In the genomic region with DNA sequence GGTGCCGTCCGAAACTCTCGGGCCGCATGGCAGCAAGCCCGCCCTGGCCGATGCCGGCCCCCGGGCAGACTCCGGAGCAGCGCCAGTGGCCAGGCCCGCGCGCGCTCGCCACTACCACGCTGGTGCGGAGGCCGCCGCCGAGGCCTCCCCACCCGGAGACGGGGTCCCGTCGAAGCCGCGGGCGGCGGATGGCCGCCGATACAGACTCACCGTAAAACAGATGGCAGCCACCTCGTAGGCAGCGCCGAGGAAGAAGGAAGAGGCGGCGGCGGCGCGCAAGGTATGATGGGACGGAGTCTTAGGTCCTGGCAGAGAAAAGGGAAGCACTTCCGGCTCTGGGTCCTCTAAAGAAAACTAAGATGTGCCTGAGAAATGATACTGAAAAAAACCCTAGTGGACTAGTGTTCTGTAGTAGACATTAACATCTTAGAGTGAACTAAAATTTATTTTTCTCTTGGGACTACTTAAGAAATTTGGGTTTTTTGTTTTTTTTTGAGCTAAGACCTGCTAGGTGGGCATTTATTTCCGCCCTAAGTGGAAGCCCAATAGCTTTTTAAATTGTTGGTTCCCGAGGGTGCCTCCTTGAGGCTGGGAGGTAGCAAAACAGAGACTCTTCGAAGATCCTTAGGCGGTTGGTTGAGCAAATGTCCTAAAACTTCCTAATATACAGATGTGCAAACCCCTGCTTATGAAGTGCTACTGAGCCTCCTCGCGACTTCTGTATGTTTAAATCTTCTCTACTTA, we compare ENCODE assay signal across 8 mouse cellular contexts. TPM values are rescaled to one million over a fixed set of nuclear protein-coding genes. Genes with fewer than 3 reads are reported as not detected.
DNase-seq lines count a peak whose midpoint lies in the region; ATAC-seq and TF ChIP-seq lines count a peak whose summit lies in the region.

A gene (minus strand): TSS at position 260 of the 744 bp plus-strand sequence.

- under 1% methylated on average over 47 of the region's 47 CpGs for WGBS in hindbrain, embryonic 13.5 days

- POLR2A ChIA-PET in Patski (lab: Charles Lee), result interaction anchor here (0.8 to 1.6 kb wide), 3 partner anchors 9 to 111 kb away, joined by 3 to 5 read pairs (median 3); no protein-coding TSS in a partner anchor

- CTCF ChIA-PET in Patski (lab: Charles Lee), result interaction anchor here (0.7 to 1.6 kb wide), 7 partner anchors 14 to 185 kb away, joined by 3 to 4 read pairs (median 3); a partner anchor contains a TSS

- no peaks in the 10 kb centered on the region for H3K9me3 ChIP-seq in hindbrain, embryonic 13.5 days

- peaks cover 38% of the 10 kb centered on the region for H3K36me3 ChIP-seq in hindbrain, embryonic 13.5 days

- DNase-seq in Patski (ENCODE audit: low read depth, low spot score), result peak; percentile 89
- peak; percentile 89 to 90 for DNase-seq in cerebellum, postnatal 14 days
- DNase-seq in frontal cortex, postnatal 14 days (ENCODE audit: low spot score in 2 of 2), result peak; percentile 74 to 82
- DNase-seq in layer of hippocampus, postnatal 25 days (ENCODE audit: extremely low spot score in 1 of 2, low spot score in 1 of 2), result peak; percentile 82 to 83
- peak; percentile 89 for DNase-seq in lung, postnatal 25 days (ENCODE audit: low spot score)
- DNase-seq in retina, embryonic 14.5 days (ENCODE audit: low spot score), result peak; percentile 96
- peak; percentile 89 for DNase-seq in thymus, postnatal 4 days

- peak; percentile 64 for ATAC-seq in Patski
- ATAC-seq in hindbrain, embryonic 13.5 days (ENCODE audit: low FRiP score), result peak; percentile 87

- peak within 1 kb of the TSS; percentile 98 for H3K27ac ChIP-seq in hindbrain, embryonic 13.5 days

- peak within 1 kb of the TSS; percentile 99 for H3K9ac ChIP-seq in hindbrain, embryonic 13.5 days

- TF ChIP-seq CTCF in Patski (IDR thresholded peaks at IDR 0.05), result no peak

- in situ Hi-C loops in Patski (cut with MboI; ENCODE audit: low pct_unique_long_range_greater_than_20kb), result no loop called here

- H3K4me3 ChIP-seq in hindbrain, embryonic 13.5 days, result peak within 1 kb of the TSS; percentile 96

- no peaks in the 10 kb centered on the region for H3K27me3 ChIP-seq in Patski
- H3K27me3 ChIP-seq in hindbrain, embryonic 13.5 days, result no peaks in the 10 kb centered on the region

- H3K4me2 ChIP-seq in hindbrain, embryonic 13.5 days, result peak within 1 kb of the TSS; percentile 88

- peaks cover 28% of the 10 kb centered on the region for H3K4me1 ChIP-seq in hindbrain, embryonic 13.5 days (replicated peaks)

RNA-seq across cellular contexts. Expression of the gene that starts here (rescaled TPM):
- 1,474 TPM for polyA plus RNA-seq in Patski (2021)
- polyA plus RNA-seq in hindbrain, embryonic 13.5 days (2015; fragmentation: Nextera tagmentation; extraction: Ambion mirVana), result 1,291 and 1,358 TPM in 2 replicates
- total RNA-seq in layer of hippocampus, postnatal 25 days (2021), result 100 to 1,000 TPM; 471 to 520 TPM

Comparison
In these comparisons a context has a peak if more than half of its experiments do, and no peak if none do; other contexts are left out.
1. Peak in every context shown above with its lines: DNase-seq, ATAC-seq, H3K4me3 ChIP-seq and H3K27ac ChIP-seq.